Mouse (Mus musculus) cerebellum, postnatal 36 days (tissue): Measurements from ENCODE around the gene Supt4a.
A peak's percentile ranks its signal among the peaks of the same experiment; 100 is the strongest.

Experiments used
- DNase-seq, 2 experiments: peaks; one replicate each; pipeline ENCODE4 v3.0.0; 2021 to 2022; ENCODE audit warnings: mixed read lengths in 2 of 2

Gene Supt4a

GRCm38 (mm10) chr11:87725964-87726562, 11.3 kb upstream of the Supt4a start:
- DNase-seq, result no peak

DNA sequence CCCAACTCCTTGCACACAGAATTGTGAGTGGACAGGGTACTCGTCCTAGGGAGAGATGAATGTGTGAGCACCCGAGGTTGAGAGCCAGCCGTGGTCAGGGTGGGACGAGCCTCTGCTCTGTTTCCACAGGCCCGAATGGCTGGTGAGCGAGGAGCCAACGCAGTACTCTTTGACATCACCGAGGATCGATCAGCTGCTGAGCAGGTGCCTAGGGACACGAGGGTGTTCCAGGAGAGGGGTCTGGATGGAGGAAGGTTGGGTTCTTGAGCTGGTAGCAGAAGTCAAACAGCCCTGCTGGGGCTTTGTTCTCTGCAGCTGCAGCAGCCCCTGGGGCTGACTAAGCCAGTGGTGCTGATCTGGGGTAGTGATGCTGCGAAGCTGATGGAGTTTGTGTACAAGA, 10.3 kb upstream of the Supt4a start:
- DNase-seq, result no peak

DNA sequence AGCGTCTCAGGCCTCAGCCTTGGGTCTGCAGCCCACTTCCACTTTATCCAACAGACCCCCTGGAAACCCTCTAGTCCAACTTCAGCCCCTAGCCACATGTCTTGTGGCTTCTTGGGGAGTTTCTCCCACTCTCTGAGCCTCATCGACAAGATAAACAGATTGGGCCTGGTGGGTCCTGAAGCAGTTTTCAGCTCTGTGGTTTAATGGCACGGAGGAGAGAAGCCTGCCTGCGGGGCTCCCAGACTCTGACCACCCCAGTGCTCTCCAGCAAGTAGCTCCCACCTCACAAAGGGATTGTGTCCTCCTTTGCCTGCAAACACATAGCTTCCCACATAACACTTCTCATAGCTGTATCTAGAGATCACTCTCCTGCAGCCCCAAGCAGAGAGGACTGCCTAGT, 9.9 kb upstream of the Supt4a start:
- no peak for DNase-seq

DNA sequence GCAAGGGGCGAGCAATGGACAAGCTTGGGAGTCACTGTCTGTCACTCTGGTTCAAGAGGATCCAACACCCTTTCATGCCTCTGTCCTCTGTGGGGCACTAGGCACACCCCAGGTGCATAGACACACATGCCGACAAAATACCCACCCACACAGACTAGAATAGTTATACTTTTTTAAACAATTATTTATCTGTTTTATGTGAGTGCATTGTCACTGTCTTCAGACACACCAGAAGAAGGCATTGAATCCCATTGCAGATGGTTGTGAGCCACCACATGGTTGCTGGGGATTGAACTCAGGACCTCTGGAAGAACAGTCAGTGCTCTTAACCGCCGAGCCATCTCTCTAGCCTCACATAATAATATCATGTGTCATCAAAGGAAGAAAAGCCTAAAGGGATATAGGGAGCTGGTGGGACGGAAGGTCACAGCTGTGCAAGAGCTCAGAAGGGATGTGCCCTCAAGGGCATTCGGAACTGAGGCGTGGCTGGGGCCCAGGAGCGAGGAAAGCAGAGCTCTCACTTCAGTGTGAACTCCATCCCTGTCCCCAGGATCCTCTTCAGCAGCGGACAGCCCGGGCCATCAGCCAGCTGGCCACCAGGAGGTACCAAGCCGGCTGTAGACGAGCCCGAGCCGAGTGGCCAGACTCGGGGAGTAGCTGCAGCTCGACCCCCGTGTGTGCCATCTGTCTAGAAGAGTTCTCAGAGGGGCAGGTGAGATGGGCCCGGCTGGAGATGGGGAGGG, 8.3 kb upstream of the Supt4a start:
- DNase-seq, result peak in 1 of 2 experiments; percentile 30

GRCm38 (mm10) chr11:87729593-87730185, 7.7 kb upstream of the Supt4a start:
- no peak for DNase-seq

- no peak for DNase-seq
Measured at GRCm38 (mm10) chr11:87730652-87731310, 6.6 kb upstream of the Supt4a start.

- DNase-seq, result no peak
Measured at GRCm38 (mm10) chr11:87734346-87734745, 3.0 kb upstream of the Supt4a start.

DNA sequence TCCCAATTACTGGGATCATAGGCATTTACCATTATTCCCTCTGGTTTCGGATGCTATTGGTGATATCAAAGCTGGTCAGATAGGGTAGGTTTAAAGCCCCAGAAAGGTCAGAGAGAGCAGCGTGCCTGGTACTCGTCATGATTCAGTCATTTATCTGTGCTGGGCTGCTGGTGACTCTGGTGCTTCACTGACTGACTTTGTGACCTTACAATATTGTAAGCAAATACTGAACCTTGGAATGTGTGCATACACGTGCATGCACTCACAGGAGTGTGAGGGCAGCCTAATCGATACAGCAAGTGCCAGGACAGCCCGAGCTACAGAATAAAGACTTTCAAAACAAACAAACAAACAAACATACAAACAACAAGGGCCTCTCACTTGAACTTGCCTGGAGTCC, 1.7 kb upstream of the Supt4a start:
- no peak for DNase-seq

GRCm38 (mm10) chr11:87736647-87737134, 661 bp upstream of the Supt4a start:
- DNase-seq, result peak in 1 of 2 experiments; percentile 43

GRCm38 (mm10) chr11:87743691-87744090, 6.3 kb downstream of the Supt4a start:
- no peak for DNase-seq

DNA sequence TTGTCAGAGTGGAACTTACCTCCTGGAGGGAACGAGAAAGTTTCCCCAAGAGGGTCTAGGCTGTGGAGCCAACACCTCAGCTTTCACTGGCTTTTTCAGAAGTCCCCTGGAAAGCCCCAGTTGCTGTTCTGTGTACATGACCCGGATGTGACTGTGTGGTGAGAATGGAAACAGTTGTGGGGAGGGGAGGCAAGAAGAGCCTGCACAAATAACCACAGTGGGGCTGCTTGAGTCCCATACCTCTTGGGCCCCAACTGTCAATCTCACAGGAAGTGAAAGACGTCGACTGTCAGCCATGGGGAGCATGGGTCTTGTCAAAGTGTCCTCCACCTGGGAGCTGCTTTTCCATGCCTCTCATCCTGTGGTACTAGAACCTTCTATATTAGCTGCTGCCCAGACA, 7.6 kb downstream of the Supt4a start:
- DNase-seq, result no peak

GRCm38 (mm10) chr11:87745632-87746555, 8.5 kb downstream of the Supt4a start:
- no peak for DNase-seq

DNA sequence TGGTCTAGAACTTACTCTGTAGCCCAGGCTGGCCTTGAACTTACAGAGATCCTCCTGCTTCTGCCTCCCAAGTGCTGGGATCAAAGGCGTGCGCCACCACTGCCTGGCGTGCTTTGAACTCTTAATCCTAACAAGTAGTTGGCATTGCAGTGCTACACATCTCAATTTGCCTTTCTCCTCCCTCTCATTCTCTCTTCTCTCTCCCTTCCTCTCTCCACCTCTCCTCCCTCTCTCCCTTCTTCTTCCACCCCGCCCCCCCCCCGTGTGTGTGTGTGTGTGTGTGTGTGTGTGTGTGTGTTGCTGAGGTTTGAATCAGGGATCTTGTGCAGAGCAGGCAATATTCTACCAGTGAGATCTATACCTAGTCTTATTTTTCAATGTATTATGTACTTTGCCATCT, 10.0 kb downstream of the Supt4a start:
- DNase-seq, result no peak

GRCm38 (mm10) chr11:87747716-87748115, 10.4 kb downstream of the Supt4a start:
- DNase-seq, result no peak

DNA sequence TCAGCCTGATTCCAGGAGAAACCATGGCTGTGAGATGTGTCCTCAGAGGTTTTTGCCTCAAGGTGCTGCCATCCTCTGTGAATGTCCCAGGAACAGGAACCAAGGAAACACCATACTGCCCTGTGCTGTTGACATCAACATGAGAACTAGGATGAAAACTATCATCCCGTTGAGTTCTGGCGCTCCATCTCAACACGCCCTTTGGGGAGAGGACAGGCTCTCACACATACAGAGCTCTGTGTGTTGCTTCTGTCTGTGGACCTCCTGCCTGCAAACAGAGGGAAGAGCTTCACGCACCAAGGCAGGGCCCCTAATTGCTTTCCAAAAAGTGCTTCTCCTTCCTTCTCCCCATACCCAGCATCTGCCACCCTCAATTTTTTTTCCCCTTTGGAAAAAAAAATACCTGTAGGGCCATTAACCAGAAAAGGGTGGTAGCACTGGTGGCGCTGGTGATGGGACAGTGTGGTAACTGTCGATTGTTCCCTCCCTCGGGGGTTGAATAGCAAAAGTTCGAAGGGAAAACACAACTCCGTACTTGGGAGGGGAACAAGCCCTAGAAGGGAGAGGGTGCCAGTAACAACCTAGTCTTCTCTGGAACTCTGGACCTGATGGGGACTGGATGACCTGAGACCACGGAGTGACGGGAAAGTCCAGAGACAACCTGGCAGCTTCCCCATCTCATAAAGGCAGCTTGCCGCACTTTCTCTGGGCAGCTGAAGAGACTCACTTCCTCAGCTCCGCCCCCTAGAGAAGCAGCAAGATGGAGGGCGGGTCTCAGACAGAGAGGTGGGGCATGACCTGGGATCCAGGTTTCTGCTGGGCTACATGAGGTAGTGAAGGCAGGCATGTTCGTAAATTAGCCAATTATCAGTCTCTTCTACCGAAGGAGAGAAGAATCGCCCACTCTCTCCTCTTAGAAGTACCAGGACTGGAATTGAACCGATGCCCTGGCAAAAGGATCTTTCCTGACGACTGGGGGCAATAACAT, 11.1 kb downstream of the Supt4a start:
- no peak for DNase-seq

DNA sequence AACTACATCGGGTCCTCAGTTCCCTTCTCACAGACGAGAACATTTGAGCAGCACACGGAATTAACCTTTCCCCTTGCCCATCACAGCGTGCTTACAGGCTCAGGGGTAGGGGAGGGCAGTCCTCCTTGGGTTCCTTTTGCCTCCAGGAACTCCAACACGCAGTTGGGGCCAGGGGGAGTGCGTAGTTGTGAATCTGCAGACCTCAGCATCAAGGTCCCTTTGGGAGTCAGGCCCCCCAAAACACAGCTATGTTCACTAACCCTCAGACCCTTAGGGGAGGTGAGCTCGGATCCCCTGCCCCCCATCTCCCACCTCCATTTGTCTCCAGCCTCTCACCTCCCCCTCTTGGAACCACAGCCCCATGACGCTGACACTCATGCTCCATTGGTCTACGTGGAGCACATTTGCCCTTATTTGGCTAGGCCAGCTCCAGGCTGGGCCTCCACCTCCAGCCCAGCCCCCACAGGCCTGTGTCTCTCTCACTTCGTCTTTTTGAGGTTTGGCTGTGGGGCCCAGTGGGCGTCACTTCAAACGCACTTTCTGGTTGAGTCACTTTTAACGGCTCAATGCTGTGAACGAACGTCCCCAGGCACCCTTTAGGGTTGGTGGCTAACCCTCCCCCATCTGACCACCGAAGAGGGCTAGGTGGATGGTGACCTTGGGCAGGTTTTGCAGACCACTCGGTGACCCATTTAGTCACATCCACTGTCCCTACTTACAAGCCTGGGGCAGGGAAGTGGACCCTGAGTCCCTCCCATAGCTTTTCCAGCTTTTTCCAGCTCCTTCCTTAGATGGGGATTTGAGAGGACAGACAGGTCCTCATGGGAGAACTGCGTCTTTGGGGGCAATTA, 12.1 kb downstream of the Supt4a start:
- DNase-seq, result no peak

DNA sequence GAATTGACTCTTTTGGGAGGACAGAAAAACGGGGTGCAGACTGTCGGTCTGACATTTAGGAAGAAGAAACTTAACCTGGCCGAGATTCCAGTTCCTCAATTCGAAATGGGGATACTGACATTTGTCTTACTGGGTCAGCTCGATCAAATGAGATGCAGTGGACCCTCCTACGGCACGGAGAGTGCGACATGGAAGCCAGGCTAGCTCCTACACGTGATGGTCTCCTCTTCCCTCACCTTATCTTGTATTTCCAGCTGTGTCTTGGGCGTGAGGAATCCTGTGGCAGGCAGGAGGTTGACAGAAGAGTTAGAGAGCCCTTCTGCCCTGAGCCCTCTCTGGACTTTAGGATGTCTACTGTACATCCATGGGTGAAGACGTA, 12.7 kb downstream of the Supt4a start:
- DNase-seq, result no peak

GRCm38 (mm10) chr11:87750521-87750920, 13.2 kb downstream of the Supt4a start:
- no peak for DNase-seq

- no peak for DNase-seq
Measured at GRCm38 (mm10) chr11:87751031-87751430, 13.7 kb downstream of the Supt4a start.

DNA sequence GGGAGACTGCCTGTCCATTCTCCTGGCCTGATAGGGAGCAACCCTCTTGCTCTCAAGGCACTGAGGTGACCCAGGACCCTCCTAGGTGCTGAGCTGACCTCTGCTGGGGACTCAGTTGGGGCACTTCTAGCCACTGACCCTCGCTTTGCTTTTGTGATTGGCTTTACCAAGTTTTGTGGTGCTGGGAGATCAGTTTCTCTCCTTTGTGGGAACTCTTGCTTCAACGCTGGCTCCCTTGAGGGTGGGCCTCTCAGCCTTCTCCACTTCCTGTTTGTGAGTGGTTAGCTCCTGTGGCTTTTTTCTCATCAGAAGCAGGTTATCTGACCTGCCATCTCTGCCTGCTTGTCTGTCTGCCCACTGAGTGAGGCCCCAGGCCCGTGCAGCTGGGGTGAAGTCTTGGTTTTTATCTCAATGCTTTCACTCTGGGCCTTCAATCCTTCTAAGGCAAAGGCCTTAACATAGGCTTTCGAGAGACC, 14.2 kb downstream of the Supt4a start:
- no peak for DNase-seq
